Mouse (Mus musculus): ENCODE results near the gene Gm10491. TPM values are rescaled to one million over a fixed set of nuclear protein-coding genes. Genes with fewer than 3 reads are reported as not detected.
"Not testable (repeated sequence)": the region's sequence is repeated elsewhere in the genome, so short reads cannot be mapped to it uniquely, and the experiment has no call there.

The Gm10491 gene
- polyA plus RNA-seq, 1 experiment from 2014 or later = not detected

DNA sequence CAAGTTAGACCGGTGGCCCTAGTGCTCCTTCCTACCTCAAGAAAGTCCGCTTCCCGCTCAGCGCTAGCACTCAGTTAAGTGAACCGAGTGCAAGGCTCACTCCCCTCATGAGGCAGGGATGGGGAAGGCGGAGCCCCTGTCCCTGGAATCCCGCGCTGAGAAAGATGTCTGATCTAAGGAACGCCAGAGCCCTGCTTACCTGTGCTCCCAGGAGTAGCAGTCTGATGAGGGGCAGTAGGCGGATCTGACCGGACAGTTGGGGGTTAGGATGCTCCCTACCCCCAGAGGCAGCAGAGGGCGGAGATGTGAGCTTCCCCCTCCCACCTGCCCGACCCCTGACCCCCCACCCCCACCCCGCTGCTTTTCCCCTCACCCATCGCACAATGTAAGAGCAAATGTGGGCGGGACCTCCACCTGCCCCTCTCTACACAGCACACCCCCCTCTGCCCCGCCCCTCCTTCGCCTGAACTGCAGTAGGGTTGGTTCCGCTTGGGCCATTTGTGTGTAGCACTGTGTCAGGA is 20.7 kb upstream of the Gm10491 start, which contains the start of gene Eras:
TSS of gene Eras (minus strand) at position 338 of the 521 bp plus-strand sequence.
- peaks cover 41% of the 10 kb centered on the region for H3K27me3 ChIP-seq (ENCODE audit: insufficient read depth, low read length)
- H3K4me2 ChIP-seq = no peak within 1 kb of the TSS
- H3K27ac ChIP-seq (ENCODE audit: low read depth) = no peak within 1 kb of the TSS
- no peak for TF ChIP-seq CTCF (IDR thresholded peaks at IDR 0.05; ENCODE audit: low read depth)
- ATAC-seq (ENCODE audit: insufficient read depth) (no peak), DNase-seq (no peak)
- WGBS = 11% methylated on average over 14 of the region's 19 CpGs
- H3K36me3 ChIP-seq (ENCODE audit: insufficient read depth) = 0 out of 2 replicates have a peak, but pooled peaks cover 13% of the 10 kb centered on the region
- H3K4me3 ChIP-seq (ENCODE audit: low read depth, low read length) = no peak within 1 kb of the TSS
- no peaks in the 10 kb centered on the region for H3K9me3 ChIP-seq (ENCODE audit: low read depth, low read length)
- no peaks in the 10 kb centered on the region for H3K4me1 ChIP-seq (ENCODE audit: insufficient read depth)
- H3K9ac ChIP-seq = no peak within 1 kb of the TSS

DNA sequence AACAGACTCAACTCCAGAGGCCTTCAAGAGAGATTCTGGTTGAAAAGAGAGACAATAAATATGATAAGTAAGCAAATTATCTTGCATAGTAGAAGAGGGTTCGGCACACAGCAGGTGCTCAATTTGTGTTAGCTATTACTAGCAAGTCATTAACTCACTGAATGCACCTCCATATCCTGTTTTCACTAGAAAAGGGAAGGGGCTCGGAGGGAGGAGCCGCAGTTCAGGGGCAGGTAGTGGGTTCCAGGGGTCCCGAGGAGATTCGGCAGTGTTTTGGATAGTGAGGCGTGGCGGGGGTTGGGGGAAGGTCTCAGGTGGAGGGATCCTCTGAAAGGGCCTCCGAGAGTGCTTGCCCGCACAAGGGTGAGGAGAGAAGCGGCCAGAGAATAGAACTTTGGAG is 19.5 kb upstream of the Gm10491 start:
- H3K4me2 ChIP-seq = no peak overlapping the region
- H3K36me3 ChIP-seq (ENCODE audit: insufficient read depth) = 0 out of 2 replicates have a peak, but pooled peaks cover 13% of the 10 kb centered on the region
- H3K4me3 ChIP-seq (ENCODE audit: low read depth, low read length) = no peak overlapping the region
- H3K9me3 ChIP-seq (ENCODE audit: low read depth, low read length) = no peaks in the 10 kb centered on the region
- DNase-seq (no peak), ATAC-seq (ENCODE audit: insufficient read depth) (no peak)
- WGBS = 16% methylated on average over 10 of the region's 10 CpGs
- no peak overlapping the region for H3K27ac ChIP-seq (ENCODE audit: low read depth)
- TF ChIP-seq CTCF (IDR thresholded peaks at IDR 0.05; ENCODE audit: low read depth) = no peak
- no peaks in the 10 kb centered on the region for H3K4me1 ChIP-seq (ENCODE audit: insufficient read depth)
- H3K27me3 ChIP-seq (ENCODE audit: insufficient read depth, low read length) = peaks cover 53% of the 10 kb centered on the region
- no peak overlapping the region for H3K9ac ChIP-seq

DNA sequence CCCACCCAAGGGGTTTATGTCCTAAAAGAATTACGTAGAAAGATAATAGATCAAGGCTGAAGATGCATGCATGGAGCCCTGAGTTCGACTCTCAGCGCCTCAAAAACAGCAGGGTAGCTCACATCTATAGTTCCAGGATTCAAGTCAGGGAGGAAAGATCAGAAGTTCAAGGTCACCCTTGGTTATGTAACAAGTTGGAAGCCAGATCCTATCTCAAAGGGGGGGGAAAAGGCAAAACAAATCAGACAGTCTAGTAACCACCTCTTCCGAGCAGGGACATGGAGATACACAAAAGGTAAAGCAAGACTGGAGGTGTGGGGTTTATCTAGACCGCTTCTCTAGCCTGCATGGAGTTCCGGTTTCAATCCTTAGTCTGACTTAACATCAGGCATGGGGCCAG is 18.6 kb upstream of the Gm10491 start:
- WGBS = 61% methylated on average over 6 of the region's 6 CpGs
- H3K27me3 ChIP-seq (ENCODE audit: insufficient read depth, low read length) = peaks cover 60% of the 10 kb centered on the region
- DNase-seq = no peak

DNA sequence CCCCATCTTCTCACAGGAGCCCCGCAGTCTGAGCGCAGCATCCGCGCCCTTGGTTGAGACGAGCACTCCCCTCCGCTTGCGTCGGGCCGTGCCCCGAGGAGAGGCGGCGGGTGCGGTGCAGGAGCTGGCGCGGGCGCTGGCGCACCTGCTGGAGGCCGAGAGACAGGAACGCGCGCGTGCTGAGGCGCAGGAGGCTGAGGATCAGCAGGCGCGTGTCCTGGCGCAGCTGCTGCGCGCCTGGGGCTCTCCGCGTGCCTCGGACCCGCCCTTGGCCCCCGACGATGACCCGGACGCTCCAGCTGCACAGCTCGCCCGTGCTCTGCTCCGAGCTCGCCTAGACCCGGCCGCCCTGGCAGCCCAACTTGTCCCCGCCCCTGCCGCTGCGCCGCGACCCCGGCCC is 14.4 kb upstream of the Gm10491 start:
- H3K4me2 ChIP-seq = peak overlapping the region; percentile 46
- H3K27ac ChIP-seq (ENCODE audit: low read depth) = no peak overlapping the region
- no peaks in the 10 kb centered on the region for H3K9me3 ChIP-seq (ENCODE audit: low read depth, low read length)
- H3K27me3 ChIP-seq (ENCODE audit: insufficient read depth, low read length) = peaks cover 62% of the 10 kb centered on the region
- no peak for TF ChIP-seq CTCF (IDR thresholded peaks at IDR 0.05; ENCODE audit: low read depth)
- DNase-seq (no peak), ATAC-seq (ENCODE audit: insufficient read depth) (no peak)
- no peaks in the 10 kb centered on the region for H3K36me3 ChIP-seq (ENCODE audit: insufficient read depth)
- H3K9ac ChIP-seq = no peak overlapping the region
- H3K4me1 ChIP-seq (ENCODE audit: insufficient read depth) = no peaks in the 10 kb centered on the region
- H3K4me3 ChIP-seq (ENCODE audit: low read depth, low read length) = peak overlapping the region; percentile 19
- 7% methylated on average over 37 of the region's 48 CpGs for WGBS

More for the DNA sequence above, 18.6 kb upstream of the Gm10491 start:
- Histone ChIP-seq H3K4me2 (no peak overlapping the region), H3K4me1 (ENCODE audit: insufficient read depth) (no peaks in the 10 kb centered on the region), H3K4me3 (ENCODE audit: low read depth, low read length) (no peak overlapping the region), H3K27ac (ENCODE audit: low read depth) (no peak overlapping the region), H3K36me3 (ENCODE audit: insufficient read depth) (0 out of 2 replicates have a peak, but pooled peaks cover 7% of the 10 kb centered on the region), H3K9ac (no peak overlapping the region), H3K9me3 (ENCODE audit: low read depth, low read length) (no peaks in the 10 kb centered on the region)
- no peak for TF ChIP-seq CTCF (IDR thresholded peaks at IDR 0.05; ENCODE audit: low read depth)
- ATAC-seq (ENCODE audit: insufficient read depth) = no peak

DNA sequence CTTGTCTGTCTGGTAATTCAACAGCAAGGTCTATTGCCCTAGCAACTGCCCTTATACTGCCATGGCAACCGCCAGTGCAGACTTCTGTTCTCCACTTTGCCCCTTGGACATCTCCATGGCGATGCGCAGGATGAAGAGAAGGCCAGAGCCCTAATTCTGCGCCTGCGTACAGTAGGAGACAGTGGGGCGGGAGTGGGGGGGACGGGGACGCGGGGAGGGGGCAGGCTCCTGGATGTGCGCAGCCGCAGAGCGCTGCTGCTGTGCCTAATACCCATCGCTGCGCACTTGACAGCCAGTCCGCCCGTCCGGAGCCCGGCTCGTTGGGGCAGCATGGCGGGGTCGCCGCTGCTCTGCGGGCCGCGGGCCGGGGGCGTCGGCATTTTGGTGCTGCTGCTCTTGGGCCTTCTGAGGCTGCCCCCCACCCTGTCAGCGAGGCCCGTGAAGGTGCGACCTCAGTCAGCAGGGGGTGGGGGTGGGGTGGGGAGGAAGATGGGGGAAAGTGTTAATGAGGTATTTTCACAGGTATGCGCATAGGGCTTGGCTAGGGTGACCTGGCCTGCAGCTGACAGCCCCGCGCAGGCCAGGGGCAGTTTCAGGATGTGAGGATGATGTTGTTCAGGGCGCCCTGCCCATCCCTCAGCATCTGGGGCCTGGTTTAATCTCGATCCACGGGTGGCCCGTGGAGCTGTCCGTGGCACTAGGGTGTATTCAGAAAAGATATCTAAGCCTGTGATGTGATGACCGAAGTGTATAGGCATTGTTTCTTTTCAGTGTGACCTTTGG is 12.2 kb upstream of the Gm10491 start, which contains the start of gene Pcsk1n:
TSS of gene Pcsk1n (plus strand) at position 222 of the 783 bp plus-strand sequence.
- Histone ChIP-seq H3K9me3 (ENCODE audit: low read depth, low read length) (no peaks in the 10 kb centered on the region), H3K27ac (ENCODE audit: low read depth) (no peak within 1 kb of the TSS), H3K36me3 (ENCODE audit: insufficient read depth) (no peaks in the 10 kb centered on the region), H3K4me3 (ENCODE audit: low read depth, low read length) (peak within 1 kb of the TSS; percentile 15), H3K4me1 (ENCODE audit: insufficient read depth) (no peaks in the 10 kb centered on the region), H3K27me3 (ENCODE audit: insufficient read depth, low read length) (peaks cover 49% of the 10 kb centered on the region), H3K9ac (no peak within 1 kb of the TSS), H3K4me2 (peak within 1 kb of the TSS; percentile 45)
- 8% methylated on average over 30 of the region's 40 CpGs for WGBS
- no peak for TF ChIP-seq CTCF (IDR thresholded peaks at IDR 0.05; ENCODE audit: low read depth)
- DNase-seq (peak; percentile 4), ATAC-seq (ENCODE audit: insufficient read depth) (peak; percentile 35; the same call in 1 of the 2 replicates)

DNA sequence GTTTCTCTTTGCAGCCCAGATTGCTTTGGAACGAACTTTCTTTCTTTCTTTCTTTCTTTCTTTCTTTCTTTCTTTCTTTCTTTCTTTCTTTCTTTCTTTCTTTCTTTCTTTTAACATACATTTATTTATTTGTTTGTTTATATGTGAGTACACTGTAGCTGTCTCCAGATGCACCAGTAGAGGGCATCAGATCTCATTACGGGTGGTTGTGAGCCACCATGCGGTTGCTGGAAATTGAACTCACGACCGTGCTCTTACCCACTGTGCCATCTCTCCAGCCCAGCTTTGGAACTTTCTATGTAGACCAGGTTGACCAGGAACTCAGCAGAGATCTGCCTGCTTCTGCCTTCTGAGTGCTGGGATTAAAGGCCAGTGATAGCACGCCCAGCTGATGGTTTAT is 10.3 kb upstream of the Gm10491 start:
- 68% methylated on average over 6 of the region's 6 CpGs for WGBS

DNA sequence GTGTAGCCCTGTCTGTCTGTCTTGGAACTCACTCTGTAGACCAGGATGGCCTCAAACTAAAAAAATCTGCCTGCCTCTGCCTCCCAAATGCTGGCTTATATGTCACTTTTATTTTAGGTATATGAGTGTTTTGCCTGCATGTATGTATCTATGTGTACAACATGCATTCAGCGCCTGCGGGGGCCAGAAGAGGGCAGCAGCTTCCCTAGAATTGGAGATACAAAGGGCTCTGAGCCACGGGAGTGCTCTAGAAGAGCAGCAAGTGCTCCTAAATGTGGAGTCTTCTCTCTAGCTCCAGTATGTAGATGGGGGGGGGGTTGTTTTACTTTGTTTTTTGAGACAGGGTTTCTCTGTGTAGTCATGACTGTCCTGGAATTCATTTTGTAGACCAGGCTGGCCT is 8.0 kb upstream of the Gm10491 start:
- not testable (repeated sequence) for H3K36me3 ChIP-seq (ENCODE audit: insufficient read depth); H3K4me1 ChIP-seq (ENCODE audit: insufficient read depth); ATAC-seq (ENCODE audit: insufficient read depth); H3K27ac ChIP-seq (ENCODE audit: low read depth); H3K9ac ChIP-seq; H3K4me2 ChIP-seq; H3K9me3 ChIP-seq (ENCODE audit: low read depth, low read length); H3K4me3 ChIP-seq (ENCODE audit: low read depth, low read length)
- peaks cover 11% of the 10 kb centered on the region for H3K27me3 ChIP-seq (ENCODE audit: insufficient read depth, low read length)
- peak; percentile 8 for DNase-seq
- WGBS = 15% methylated on average over 3 of the region's 3 CpGs

More for the DNA sequence above, 10.3 kb upstream of the Gm10491 start:
- H3K9me3 ChIP-seq (ENCODE audit: low read depth, low read length); H3K4me3 ChIP-seq (ENCODE audit: low read depth, low read length); H3K4me1 ChIP-seq (ENCODE audit: insufficient read depth); H3K27ac ChIP-seq (ENCODE audit: low read depth); ATAC-seq (ENCODE audit: insufficient read depth); H3K4me2 ChIP-seq; H3K36me3 ChIP-seq (ENCODE audit: insufficient read depth); H3K9ac ChIP-seq; DNase-seq: not testable (repeated sequence)
- peaks cover 32% of the 10 kb centered on the region for H3K27me3 ChIP-seq (ENCODE audit: insufficient read depth, low read length)

Measured in lung, embryonic 14.5 days (tissue).